Mouse (Mus musculus): ENCODE results near the gene Mknk1. TPM values are rescaled to one million over a fixed set of nuclear protein-coding genes. Genes with fewer than 3 reads are reported as not detected.
A peak's percentile ranks its signal among the peaks of the same experiment; 100 is the strongest.

Gene Mknk1
- polyA plus RNA-seq, 1 experiment from 2014 or later: 29.6 TPM

DNA sequence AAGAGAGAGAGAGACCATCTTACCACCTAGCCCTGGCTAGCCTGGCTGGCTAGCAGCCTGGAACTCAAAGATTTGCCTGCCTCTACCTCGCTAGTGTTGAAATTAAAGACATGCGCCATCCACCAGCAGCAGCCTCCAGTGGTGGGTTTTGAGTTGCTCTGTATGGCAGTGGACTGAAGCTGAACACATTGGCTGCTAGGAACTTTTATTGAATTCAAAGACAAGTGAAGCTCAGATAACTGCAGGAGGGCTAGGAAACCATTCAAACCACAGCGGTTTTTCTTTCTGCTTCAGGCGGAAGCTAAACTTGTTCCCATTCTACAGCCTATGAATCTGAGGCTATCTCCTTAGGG is 11.5 kb upstream of the Mknk1 start:
- Histone ChIP-seq H3K27ac (peak overlapping the region; percentile 86), H3K27me3 (ENCODE audit: low read depth, poor library complexity, severe bottlenecking) (peaks cover 24% of the 10 kb centered on the region), H3K36me3 (peaks cover 10% of the 10 kb centered on the region), H3K4me1 (peaks cover 23% of the 10 kb centered on the region), H3K4me3 (peak overlapping the region; percentile 83), H3K9me3 (replicated peaks) (no peaks in the 10 kb centered on the region)
- DNase-seq (ENCODE audit: low spot score): peak; percentile 33
- WGBS: 3% methylated on average over 4 of the region's 4 CpGs

DNA sequence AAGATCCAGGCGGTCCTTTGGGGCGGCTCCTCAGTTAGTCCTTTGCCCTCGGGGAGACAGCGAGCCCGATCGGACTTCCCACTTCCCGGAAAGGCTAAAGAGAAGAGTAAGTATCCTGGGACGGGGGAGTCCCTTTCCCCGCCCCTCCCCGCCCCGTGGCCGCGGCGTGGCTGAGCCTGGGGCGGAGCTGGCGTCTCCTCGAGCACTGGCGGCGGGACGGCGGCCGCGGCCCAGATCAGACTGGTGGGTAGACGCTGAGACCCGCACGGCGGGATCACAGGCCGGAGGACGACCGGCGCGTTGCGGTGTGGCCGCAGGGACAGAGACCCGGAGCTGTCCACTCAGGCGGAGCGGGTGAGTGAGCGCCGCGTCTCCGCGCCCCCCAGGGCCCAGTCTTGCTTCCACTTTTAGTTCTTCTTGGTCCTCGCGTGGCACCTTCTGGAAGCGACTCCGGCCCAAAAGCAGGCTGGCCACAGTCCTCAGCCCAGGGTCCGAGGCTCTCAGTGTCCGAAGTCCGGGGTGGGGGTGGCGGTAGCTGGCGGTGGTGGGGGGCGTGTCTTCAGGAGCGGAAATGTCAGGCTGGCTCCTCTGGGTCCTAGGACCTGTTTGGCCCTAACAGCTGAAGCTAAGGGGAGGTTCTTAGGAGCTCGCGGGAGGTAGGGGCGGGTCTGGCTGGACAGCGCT is 11.0 kb upstream of the Mknk1 start, which contains the start of gene Mob3c:
TSS of gene Mob3c (plus strand) at position 205 of the 684 bp plus-strand sequence.
- Histone ChIP-seq H3K27me3 (ENCODE audit: low read depth, poor library complexity, severe bottlenecking) (peaks cover 24% of the 10 kb centered on the region), H3K9me3 (replicated peaks) (no peaks in the 10 kb centered on the region), H3K27ac (peak within 1 kb of the TSS; percentile 86), H3K36me3 (peaks cover 10% of the 10 kb centered on the region), H3K4me1 (peaks cover 23% of the 10 kb centered on the region), H3K4me3 (peak within 1 kb of the TSS; percentile 83)
- WGBS: under 1% methylated on average over 55 of the region's 57 CpGs
- DNase-seq (ENCODE audit: low spot score): peak; percentile 83

GRCm38 (mm10) chr4:115828572-115828902 is 10.5 kb upstream of the Mknk1 start:
- DNase-seq (ENCODE audit: low spot score): no peak
- Histone ChIP-seq H3K27ac (peak overlapping the region; percentile 86; the same call in 1 of the 2 replicates), H3K4me3 (peak overlapping the region; percentile 83), H3K27me3 (ENCODE audit: low read depth, poor library complexity, severe bottlenecking) (peaks cover 24% of the 10 kb centered on the region), H3K36me3 (peaks cover 10% of the 10 kb centered on the region), H3K9me3 (replicated peaks) (no peaks in the 10 kb centered on the region), H3K4me1 (peaks cover 23% of the 10 kb centered on the region)
- 5% methylated on average over 8 of the region's 8 CpGs for WGBS

DNA sequence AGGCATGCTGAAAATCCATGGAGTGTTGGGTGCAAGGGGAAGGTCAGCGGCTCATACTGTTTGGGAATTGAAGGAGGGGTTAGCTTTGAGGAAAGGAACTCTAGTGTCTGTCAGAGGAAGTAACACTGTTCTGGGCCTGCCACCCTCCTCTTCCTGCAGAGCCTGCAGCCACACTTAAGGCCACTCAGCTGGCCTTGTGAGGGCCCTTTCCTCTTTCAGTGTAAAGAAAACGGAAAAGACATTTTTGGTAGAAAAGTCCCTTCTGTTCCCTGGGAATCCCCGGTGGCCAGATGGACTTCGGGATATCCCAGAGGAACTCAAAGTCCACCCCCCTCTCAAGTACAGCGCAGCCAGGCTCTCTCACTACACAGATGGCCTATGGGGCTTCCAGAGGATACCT is 8.5 kb upstream of the Mknk1 start:
- H3K27me3 ChIP-seq (ENCODE audit: low read depth, poor library complexity, severe bottlenecking): peaks cover 24% of the 10 kb centered on the region
- peaks cover 10% of the 10 kb centered on the region for H3K36me3 ChIP-seq
- H3K9me3 ChIP-seq (replicated peaks): no peaks in the 10 kb centered on the region
- no peak overlapping the region for H3K4me3 ChIP-seq
- H3K27ac ChIP-seq: no peak overlapping the region
- peaks cover 15% of the 10 kb centered on the region for H3K4me1 ChIP-seq
- 78% methylated on average over 5 of the region's 5 CpGs for WGBS
- DNase-seq (ENCODE audit: low spot score): no peak

DNA sequence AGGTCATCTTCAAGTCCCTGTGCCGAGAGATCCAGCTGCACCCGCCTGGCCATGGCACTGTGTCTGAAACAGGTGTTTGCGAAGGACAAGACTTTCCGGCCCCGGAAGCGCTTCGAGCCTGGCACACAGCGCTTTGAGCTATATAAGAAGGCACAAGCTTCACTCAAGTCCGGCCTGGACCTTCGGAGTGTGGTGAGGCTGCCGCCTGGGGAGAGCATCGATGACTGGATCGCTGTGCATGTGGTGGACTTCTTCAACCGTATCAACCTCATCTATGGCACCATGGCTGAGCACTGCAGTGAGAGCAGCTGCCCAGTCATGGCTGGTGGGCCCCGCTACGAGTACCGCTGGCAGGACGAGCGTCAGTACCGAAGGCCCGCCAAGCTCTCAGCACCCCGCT is 7.8 kb upstream of the Mknk1 start:
- H3K4me1 ChIP-seq: peaks cover 15% of the 10 kb centered on the region
- H3K9me3 ChIP-seq (replicated peaks): no peaks in the 10 kb centered on the region
- 94% methylated on average over 22 of the region's 22 CpGs for WGBS
- peaks cover 24% of the 10 kb centered on the region for H3K27me3 ChIP-seq (ENCODE audit: low read depth, poor library complexity, severe bottlenecking)
- no peak for DNase-seq (ENCODE audit: low spot score)
- H3K27ac ChIP-seq: no peak overlapping the region
- peaks cover 10% of the 10 kb centered on the region for H3K36me3 ChIP-seq
- H3K4me3 ChIP-seq: no peak overlapping the region

DNA sequence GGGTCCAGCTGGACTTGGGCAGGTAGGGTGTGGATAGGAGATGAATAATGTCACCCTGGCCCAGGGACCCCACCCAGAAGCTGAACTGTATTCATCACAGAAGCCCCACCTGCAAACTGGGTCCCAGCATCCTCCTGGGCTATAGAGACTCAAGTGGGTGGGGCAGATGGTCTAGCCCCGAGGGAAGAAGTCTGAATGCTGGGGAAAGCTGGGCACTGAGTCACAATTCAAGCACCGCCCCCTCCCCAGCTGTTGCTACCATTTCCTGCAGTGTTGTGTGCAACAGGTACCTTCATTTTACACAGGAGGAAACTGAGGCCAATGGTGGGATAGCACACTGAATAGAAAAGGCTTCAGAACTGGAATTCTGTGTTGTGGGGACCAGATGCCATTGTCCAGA is 7.0 kb upstream of the Mknk1 start:
- DNase-seq (ENCODE audit: low spot score): no peak
- Histone ChIP-seq H3K4me1 (peaks cover 15% of the 10 kb centered on the region), H3K4me3 (no peak overlapping the region), H3K9me3 (replicated peaks) (no peaks in the 10 kb centered on the region), H3K36me3 (peaks cover 10% of the 10 kb centered on the region), H3K27ac (no peak overlapping the region), H3K27me3 (ENCODE audit: low read depth, poor library complexity, severe bottlenecking) (peaks cover 17% of the 10 kb centered on the region)
- 63% methylated on average over 2 of the region's 2 CpGs for WGBS

DNA sequence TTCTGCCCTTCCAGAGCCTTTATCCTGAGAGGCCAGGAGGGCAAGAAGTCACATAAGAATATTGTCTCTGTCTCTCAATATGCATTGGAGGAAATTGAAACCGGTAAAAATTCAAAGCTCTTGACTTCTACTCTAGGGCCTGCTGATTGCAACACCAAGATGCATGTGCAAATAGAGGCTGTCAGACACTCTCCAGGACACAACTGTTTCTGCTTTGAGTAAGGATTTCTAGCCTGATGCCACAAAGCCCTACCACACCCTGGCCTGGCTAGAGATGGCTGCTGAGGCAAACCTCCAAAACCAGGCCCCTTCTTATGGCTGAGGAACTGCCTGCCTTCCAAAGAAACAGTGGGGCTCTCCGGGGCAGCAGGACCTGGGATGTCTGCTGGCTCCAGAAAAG is 3.4 kb upstream of the Mknk1 start:
- WGBS: 73% methylated on average over 2 of the region's 2 CpGs
- no peaks in the 10 kb centered on the region for H3K9me3 ChIP-seq (replicated peaks)
- no peak overlapping the region for H3K27ac ChIP-seq
- DNase-seq (ENCODE audit: low spot score): no peak
- no peak overlapping the region for H3K4me3 ChIP-seq
- H3K27me3 ChIP-seq (ENCODE audit: low read depth, poor library complexity, severe bottlenecking): no peaks in the 10 kb centered on the region
- H3K36me3 ChIP-seq: peaks cover 10% of the 10 kb centered on the region
- H3K4me1 ChIP-seq: peaks cover 12% of the 10 kb centered on the region

GRCm38 (mm10) chr4:115838196-115838595 is 802 bp upstream of the Mknk1 start:
- 69% methylated on average over 4 of the region's 4 CpGs for WGBS
- H3K27ac ChIP-seq: peak overlapping the region; percentile 85; the same call in 1 of the 2 replicates
- peak overlapping the region; percentile 76 for H3K4me3 ChIP-seq
- H3K36me3 ChIP-seq: no peaks in the 10 kb centered on the region
- DNase-seq (ENCODE audit: low spot score): no peak
- H3K9me3 ChIP-seq (replicated peaks): no peaks in the 10 kb centered on the region
- no peaks in the 10 kb centered on the region for H3K27me3 ChIP-seq (ENCODE audit: low read depth, poor library complexity, severe bottlenecking)
- H3K4me1 ChIP-seq: peaks cover 13% of the 10 kb centered on the region

DNA sequence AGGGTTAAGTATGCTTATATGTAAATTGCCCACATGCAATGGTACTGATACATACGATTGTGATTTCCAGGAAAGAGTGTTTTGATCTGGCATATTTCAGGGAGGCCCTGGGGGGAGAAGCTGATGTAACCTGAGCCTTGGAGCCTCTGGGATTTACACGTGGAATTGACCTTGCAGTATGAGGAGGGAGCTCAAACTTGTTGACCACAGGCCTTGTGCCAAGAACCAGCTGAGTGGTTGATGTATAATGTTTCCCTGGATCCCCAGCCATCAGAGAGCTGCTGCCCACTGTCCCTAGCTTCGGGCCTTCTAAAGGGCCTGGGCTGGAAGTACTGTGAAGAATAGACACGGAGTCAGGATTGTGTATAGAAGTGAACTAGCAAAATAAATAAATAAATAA is 958 bp downstream of the Mknk1 start:
- Histone ChIP-seq H3K4me1 (peaks cover 16% of the 10 kb centered on the region), H3K27me3 (ENCODE audit: low read depth, poor library complexity, severe bottlenecking) (no peaks in the 10 kb centered on the region), H3K27ac (no peak overlapping the region), H3K36me3 (no peaks in the 10 kb centered on the region), H3K9me3 (replicated peaks) (no peaks in the 10 kb centered on the region), H3K4me3 (peak overlapping the region; percentile 76)
- WGBS: 58% methylated on average over 4 of the region's 4 CpGs
- no peak for DNase-seq (ENCODE audit: low spot score)

DNA sequence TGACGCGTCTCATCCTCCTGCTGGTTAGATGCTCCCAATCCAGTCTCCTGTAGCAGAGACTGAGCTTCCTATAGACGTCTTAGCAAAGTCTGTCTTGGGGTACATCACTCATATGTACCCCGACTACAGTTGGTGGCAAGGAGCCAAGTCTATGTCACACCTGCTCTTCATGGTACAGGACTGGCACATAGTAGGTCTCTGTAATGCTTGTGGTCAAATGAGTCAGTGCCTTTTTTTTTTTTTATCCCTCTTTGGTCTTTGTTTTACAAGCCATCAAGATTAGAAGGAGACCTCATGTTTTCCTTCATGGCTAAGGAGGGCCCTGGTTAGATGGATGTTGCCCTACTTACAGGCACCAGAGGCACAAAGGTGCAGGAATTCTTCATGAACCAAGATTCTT is 1.8 kb downstream of the Mknk1 start:
- no peak for DNase-seq (ENCODE audit: low spot score)
- H3K4me3 ChIP-seq: no peak overlapping the region
- H3K9me3 ChIP-seq (replicated peaks): no peaks in the 10 kb centered on the region
- H3K27ac ChIP-seq: no peak overlapping the region
- no peaks in the 10 kb centered on the region for H3K27me3 ChIP-seq (ENCODE audit: low read depth, poor library complexity, severe bottlenecking)
- no peaks in the 10 kb centered on the region for H3K36me3 ChIP-seq
- 90% methylated on average over 4 of the region's 4 CpGs for WGBS
- peaks cover 16% of the 10 kb centered on the region for H3K4me1 ChIP-seq

DNA sequence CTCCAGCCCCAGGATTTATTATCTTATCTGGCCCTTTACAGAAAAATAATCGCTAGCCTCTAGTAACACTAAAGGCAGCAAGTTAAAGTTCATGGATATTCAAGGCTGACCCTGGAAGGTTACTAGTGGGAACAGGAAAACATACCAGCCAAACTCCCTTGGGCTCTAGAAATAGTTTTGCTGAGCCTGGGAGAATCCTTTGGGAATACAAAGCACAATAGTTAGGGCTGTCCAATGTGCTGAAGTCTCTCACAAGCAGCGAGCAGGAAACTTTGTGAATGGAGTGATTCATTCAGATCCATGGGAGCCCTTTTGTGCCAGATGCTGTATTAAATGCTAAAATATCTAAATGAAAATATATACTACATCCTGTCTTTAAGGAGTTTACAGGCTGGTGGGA is 7.7 kb downstream of the Mknk1 start:
- H3K27ac ChIP-seq: no peak overlapping the region
- H3K4me1 ChIP-seq: peaks cover 3% of the 10 kb centered on the region; the same call in 1 of the 2 replicates

GRCm38 (mm10) chr4:115847377-115847776 is 8.4 kb downstream of the Mknk1 start:
- WGBS: 67% methylated on average over 5 of the region's 5 CpGs

More for the DNA sequence above, 7.7 kb downstream of the Mknk1 start:
- DNase-seq (ENCODE audit: low spot score): no peak
- Histone ChIP-seq H3K9me3 (replicated peaks) (no peaks in the 10 kb centered on the region), H3K36me3 (peaks cover 31% of the 10 kb centered on the region), H3K27me3 (ENCODE audit: low read depth, poor library complexity, severe bottlenecking) (no peaks in the 10 kb centered on the region), H3K4me3 (no peak overlapping the region)
- 66% methylated on average over 2 of the region's 2 CpGs for WGBS

GRCm38 (mm10) chr4:115848083-115848482 is 9.1 kb downstream of the Mknk1 start:
- Histone ChIP-seq H3K36me3 (peaks cover 46% of the 10 kb centered on the region), H3K27me3 (ENCODE audit: low read depth, poor library complexity, severe bottlenecking) (no peaks in the 10 kb centered on the region), H3K9me3 (replicated peaks) (no peaks in the 10 kb centered on the region), H3K27ac (no peak overlapping the region), H3K4me1 (peaks cover 3% of the 10 kb centered on the region; the same call in 1 of the 2 replicates), H3K4me3 (no peak overlapping the region)
- DNase-seq (ENCODE audit: low spot score): no peak
- 86% methylated on average over 1 of the region's 1 CpGs for WGBS

More at GRCm38 (mm10) chr4:115847377-115847776, 8.4 kb downstream of the Mknk1 start:
- peaks cover 39% of the 10 kb centered on the region for H3K36me3 ChIP-seq
- no peaks in the 10 kb centered on the region for H3K9me3 ChIP-seq (replicated peaks)
- no peak overlapping the region for H3K27ac ChIP-seq
- no peak overlapping the region for H3K4me3 ChIP-seq
- H3K4me1 ChIP-seq: peaks cover 3% of the 10 kb centered on the region; the same call in 1 of the 2 replicates
- DNase-seq (ENCODE audit: low spot score): no peak
- H3K27me3 ChIP-seq (ENCODE audit: low read depth, poor library complexity, severe bottlenecking): no peaks in the 10 kb centered on the region

All from limb, embryonic 10.5 days (tissue).